Mouse (Mus musculus): Measurements from ENCODE around the gene Cyp3a25.
"Not testable (repeated sequence)": the region's sequence is repeated elsewhere in the genome, so short reads cannot be mapped to it uniquely, and the experiment has no call there.

The Cyp3a25 gene

GRCm38 (mm10) chr5:146009509-146009908 lies at the start of gene Cyp3a25:
Gene Cyp3a25 (minus strand): TSS chr5:146009618.
- in situ Hi-C loops (cut with MboI): not testable (repeated sequence)

GRCm38 (mm10) chr5:146021136-146021535 lies 11.7 kb upstream of the Cyp3a25 start:
- in situ Hi-C loops (cut with MboI): no loop called here

- in situ Hi-C loops (cut with MboI): no loop called here
These were observed 8.9 kb upstream of the Cyp3a25 start for GRCm38 (mm10) chr5:146018275-146018674.

DNA sequence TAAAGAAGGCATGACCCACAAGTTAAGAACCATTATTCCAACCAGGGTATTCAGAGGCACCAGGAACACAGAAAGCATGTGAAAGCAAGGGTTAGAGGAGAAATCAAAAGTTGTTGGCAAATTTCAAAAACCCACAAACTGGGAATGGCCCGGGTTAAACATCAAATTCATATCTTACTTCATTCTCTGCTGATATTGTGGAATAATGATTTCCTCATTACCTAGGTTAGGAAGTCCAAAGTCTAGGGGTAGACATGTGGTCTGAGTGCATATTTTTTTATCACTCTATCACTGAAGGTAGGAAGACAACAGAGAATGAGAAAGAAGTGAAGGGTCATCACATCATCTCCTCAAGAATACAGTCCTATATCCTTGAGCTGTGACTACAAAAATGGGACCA lies 1.8 kb upstream of the Cyp3a25 start:
- in situ Hi-C loops (cut with MboI): no loop called here

DNA sequence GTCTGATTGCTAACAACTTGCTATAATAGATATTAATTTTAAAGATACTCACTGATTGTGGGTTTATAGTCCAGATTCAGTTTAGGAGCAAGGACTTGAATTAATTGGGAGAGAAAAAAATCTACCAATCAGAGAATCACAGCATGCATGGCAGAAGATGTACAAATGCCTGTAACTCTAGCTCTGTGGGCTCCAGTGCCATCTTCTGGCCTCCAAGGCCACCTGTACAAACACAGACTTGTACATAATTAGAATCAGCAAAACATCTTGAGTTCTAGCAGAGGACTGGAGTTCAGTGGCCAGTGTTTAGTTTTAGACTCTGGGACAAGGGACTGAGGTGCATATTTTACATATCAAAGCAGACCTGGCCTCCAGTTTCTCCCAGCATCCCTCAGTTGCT lies 42.3 kb downstream of the Cyp3a25 start:
- in situ Hi-C loops (cut with MboI): no loop called here

All from mature B cell (primary cell).